Mouse (Mus musculus) left cerebral cortex, adult 18-20 months (tissue): Measurements from ENCODE around the gene Suclg2. TPM values are rescaled to one million over a fixed set of nuclear protein-coding genes. Genes with fewer than 3 reads are reported as not detected.

ENCODE experiments used
- DNase-seq, 2 experiments: peaks; one replicate each; pipeline ENCODE4 v3.0.0; 2021 to 2022; ENCODE audit warnings: low spot score in 2 of 2, mixed read lengths in 1 of 2
- long read RNA-seq, 2 experiments: library from polyadenylated mRNA; stranded (forward); transcript quantifications; one replicate each; pipeline ENCODE4 v2.0.0; 2021
- total RNA-seq, 2 experiments: library from RNA; stranded (reverse); gene quantifications; 2 replicates each; pipeline ENCODE4 v1.2.3; 2021

The Suclg2 gene
- 10 to 100 TPM; 14.8 to 17.5 TPM for total RNA-seq
- long read RNA-seq, experiment 1, transcript Suclg2-204 (11 exons, 3,367 nt) = major isoform, 31 of 35 reads
- long read RNA-seq, experiment 1, partial matches to known transcripts = 3 of 35 reads
- long read RNA-seq, experiment 1, other reads (novel, unspliced or antisense) = 1 of 35 reads
- long read RNA-seq, experiment 2, transcript Suclg2-204 (11 exons, 3,367 nt) = major isoform, 19 of 22 reads
- long read RNA-seq, experiment 2, partial matches to known transcripts = 2 of 22 reads
- long read RNA-seq, experiment 2, other reads (novel, unspliced or antisense) = 1 of 22 reads

GRCm38 (mm10) chr6:95718031-95718968 lies at the start of gene Suclg2:
Gene Suclg2, minus strand, starts transcription at chr6:95718800.
- DNase-seq = peak; percentile 47 to 52

DNA sequence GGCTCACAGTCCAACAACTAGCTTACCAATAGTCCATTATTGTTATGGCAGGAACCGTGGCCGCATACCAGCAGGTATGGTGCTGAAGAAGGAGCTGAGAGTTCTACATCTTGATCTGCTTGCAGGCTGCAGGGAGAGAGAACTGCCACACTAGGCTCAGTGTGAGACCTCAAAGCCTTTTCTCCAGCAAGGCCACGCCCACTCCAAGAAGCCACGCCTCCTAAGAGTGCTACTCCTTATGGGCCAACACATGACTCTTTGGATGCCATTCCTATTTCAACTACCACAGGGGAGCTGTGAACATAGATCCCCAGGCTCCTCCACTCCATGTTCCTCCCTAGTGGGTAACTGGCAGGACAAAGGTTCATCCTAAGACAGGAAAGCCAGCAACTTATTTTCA lies 48.0 kb upstream of the Suclg2 start:
- DNase-seq = no peak

DNA sequence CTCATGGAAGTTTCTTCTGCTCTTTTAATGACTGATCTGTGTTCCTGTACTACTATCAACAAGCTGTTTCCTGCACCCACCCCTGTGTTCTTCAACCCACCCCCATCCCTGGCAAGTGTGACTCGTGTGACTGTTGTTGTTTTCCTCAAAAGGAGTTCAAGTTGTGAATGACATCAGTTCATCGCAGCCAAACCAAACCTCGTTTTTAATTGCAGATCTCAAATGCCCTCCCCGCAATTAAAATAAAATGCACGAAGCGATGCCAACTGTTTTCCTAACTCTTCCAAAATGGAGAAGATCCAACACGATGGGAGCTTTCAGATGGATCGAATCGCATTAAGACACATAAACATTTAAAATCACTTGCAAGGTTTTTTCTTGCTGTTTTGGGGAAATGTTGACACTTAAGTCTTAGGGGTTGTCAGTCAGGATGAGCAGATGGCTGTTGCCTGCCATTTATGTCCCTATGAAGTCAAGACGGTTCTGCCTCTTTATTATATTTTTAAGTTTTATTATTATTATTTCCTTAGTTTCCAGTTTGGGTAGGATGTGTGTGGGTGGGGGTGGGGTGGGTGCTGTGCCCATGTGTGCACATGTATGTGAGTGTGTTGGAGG lies 41.1 kb upstream of the Suclg2 start:
- no peak for DNase-seq

GRCm38 (mm10) chr6:95742378-95742777 lies 23.8 kb upstream of the Suclg2 start:
- no peak for DNase-seq

GRCm38 (mm10) chr6:95731570-95732367 lies 13.2 kb upstream of the Suclg2 start:
- no peak for DNase-seq

DNA sequence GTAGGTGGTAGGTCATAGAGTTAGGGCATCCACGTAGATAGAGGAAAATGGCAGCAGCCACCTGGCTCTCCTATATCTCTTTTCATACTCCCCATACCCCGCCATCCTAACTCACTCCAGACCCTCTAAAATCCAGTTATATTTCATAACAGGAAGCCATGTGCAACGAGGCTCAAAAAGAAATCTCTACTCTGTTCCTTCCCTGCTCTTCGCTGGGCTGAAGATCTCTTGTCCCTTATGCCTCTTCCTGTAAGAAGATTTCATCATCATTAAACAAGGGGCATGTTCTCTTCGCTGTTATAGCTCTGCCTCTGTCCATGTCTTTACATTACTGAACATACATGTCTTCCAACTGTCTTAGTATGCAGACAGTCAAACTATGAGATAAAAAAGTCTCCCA lies 10.8 kb upstream of the Suclg2 start:
- no peak for DNase-seq

DNA sequence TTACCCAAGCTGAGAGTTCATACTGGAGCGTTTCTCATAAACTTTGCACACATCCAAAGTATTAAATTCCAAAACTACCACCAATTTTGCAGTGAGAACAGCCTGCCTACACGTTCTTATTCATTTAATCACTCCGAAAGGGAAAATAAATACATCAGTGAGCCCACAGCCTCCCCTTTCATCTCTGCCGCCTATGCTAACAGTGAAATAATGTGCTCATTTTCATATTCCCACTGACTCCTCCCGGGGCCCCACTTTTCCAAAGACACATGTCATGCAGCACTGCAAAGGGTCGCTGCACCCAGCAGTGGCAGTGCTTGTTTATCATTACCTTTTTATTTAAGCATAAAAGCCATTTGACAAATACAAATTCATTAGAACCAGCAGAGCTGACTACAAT lies 6.7 kb upstream of the Suclg2 start:
- DNase-seq = no peak

DNA sequence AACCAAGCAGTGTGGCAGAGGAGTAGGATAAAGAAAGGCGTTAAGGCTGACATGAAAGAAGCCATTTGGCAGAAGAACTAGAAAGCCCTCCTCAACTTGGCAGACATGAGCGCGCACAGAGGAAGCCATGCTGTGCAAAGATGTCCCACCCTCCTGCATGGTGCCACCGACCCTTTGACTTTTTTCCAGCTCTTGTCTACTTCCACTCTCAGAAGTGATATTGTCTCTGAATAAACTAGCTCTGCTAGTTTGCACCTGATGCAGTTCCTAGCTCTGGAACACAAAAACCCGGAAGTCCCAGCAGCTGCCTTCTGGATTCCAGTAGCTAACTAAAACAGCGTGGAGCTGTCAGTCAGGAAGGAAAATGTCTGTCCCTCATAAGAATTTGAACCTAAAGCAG lies 4.8 kb upstream of the Suclg2 start:
- DNase-seq = no peak

DNA sequence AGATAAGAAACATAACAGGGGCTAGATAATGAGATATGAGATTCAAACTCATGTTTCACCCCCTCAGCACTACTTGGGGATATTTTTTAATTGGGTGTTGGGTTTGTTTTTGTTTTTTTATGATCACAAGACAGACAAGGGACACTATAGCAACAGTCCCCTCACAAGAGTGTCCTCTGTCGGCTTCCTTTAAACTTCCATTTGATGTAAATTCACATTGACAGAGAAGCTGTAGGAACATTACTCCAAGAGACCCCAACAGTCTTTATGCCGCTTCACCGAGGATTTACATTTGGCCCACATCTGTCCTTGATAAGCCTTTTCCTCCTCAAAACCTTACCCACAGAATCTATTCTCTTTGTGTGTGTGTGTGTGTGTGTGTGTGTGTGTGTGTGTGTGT lies 1.2 kb upstream of the Suclg2 start:
- no peak for DNase-seq

- DNase-seq = no peak
These were observed 351 bp upstream of the Suclg2 start for GRCm38 (mm10) chr6:95718969-95719333.

DNA sequence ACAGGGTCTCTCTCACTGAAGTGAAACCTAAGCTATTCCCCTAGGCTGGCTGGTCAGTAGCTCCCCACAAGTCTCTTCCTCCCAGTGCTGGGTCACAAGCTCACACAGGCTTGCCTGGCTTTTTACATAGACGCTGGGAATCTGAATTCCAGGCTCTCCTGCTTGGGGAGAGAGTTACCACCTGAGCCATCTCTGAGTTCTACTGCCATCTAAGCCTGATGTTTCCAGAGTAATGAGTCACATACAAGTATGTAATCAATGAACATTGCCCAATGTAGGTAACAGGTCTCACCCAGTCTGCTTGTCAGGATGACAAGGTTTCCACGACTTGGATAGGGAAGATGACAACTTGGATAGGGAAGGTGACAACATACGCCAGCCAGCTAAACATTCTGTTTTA lies 1.5 kb downstream of the Suclg2 start:
- no peak for DNase-seq

- no peak for DNase-seq
These were observed 2.1 kb downstream of the Suclg2 start for GRCm38 (mm10) chr6:95716476-95716875.

GRCm38 (mm10) chr6:95713245-95713644 lies 5.4 kb downstream of the Suclg2 start:
- DNase-seq = no peak

DNA sequence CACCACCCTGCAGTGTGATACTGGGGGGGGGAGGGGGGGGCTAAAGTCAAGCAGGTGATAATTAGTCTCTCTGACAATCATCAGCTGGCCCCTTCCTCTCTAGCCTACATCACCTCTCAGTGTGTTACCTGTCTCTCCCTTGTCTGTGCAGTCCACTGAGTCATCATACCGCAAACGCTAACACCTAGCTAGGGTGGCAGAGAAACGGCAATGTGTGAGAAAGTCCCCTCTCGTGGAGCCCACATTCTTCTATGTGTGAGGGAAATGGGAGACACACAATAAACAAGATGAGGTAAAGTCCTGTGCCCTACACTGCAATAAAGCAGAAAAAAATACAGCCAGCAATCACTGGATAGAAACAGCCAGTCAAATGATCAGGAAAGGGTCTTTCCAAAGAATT lies 6.5 kb downstream of the Suclg2 start:
- DNase-seq = no peak

- no peak for DNase-seq
These were observed 6.9 kb downstream of the Suclg2 start for GRCm38 (mm10) chr6:95711671-95712070.

GRCm38 (mm10) chr6:95710886-95711285 lies 7.7 kb downstream of the Suclg2 start:
- no peak for DNase-seq

DNA sequence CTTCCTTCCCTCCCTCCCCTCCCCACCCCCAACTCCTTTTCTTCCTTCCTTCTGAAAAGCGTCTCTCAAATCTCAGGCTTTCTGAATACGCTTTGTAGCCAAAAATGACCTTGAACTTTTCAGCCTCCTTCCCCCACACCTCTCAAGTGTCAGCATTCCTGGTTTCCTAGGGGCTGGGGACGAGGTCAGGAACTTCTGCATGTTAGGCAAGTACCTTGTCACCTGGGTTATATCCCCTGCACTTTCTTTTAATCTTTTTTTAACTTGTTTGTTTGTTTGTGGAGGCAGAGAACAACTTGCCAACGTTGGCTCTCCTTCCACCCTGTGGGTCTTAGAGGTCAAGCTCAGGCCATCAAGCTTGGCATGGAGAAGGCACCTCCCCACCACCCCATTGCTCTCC lies 9.1 kb downstream of the Suclg2 start:
- no peak for DNase-seq

DNA sequence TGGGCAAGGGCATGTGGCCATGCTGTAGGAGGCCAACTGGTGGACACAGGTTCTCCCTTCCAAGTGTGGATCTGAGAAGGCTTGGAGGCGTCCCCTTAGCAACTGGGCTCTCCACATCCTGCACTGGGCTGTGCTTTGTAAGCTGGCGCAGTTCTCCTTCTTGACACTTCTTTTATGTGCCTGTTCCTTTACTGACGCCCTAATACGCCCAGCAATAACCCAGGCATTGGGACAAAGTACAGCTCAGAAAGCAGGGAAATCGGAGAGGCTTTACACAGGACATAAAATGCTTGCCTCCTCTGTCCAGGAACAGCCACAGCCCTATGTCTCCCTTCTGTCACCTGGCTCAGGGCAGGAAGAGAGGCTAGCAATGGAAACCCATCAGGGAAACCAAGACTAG lies 9.5 kb downstream of the Suclg2 start:
- DNase-seq = no peak

- no peak for DNase-seq
These were observed 14.0 kb downstream of the Suclg2 start for GRCm38 (mm10) chr6:95704626-95705025.

DNA sequence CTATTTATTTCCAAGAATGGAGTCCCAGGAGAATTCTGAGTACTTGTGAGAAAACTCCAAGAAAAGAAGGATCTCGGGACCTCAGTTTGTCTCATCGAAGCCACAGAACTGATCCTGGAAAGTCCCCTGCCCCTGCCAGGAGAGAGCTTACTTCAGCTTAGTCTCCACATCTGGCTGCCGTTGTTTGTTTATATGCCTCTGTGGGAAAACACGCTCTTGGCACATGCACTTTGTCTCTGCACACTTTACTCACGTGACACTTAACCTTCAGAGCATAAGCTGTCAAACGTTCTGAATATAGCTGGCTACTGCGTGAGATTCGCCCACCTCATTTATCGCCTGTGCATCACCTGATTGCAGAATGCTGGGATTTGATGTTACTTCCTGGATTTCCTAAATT lies 16.4 kb downstream of the Suclg2 start:
- no peak for DNase-seq

- no peak for DNase-seq
These were observed 16.8 kb downstream of the Suclg2 start for GRCm38 (mm10) chr6:95701786-95702185.
